13 mouse cellular contexts compared by ENCODE assay signal in the genomic region with DNA sequence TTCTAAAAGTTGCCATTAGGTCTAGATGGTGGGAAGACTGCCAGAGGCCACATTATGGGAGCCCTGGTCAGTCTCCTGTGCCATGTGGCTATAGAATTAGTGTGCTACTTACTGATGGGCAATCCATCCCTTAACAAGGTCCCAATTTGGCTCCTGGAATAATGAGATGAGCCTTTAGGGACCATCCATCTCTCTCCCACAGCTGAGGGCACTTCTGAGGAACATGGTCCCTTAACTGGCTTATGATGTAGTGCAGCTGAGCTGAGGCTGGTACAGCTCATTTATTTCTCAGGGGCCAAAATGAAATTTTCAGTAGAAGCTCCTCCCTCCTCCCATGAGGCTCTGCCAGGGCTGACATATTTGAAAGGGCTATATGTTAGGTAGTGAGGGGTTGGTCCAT.
"Had no signal": no experiment of that assay in that cellular context is flagged by ENCODE, and none has a peak within 500 bp of the region (broad histone marks: within the 10 kb centered on the region; RNA-seq: fewer than 3 reads in every experiment).

No protein-coding gene starts in this region.

- H3K4me3 ChIP-seq: liver, embryonic 13.5 days; midbrain, embryonic 10.5 days; midbrain, embryonic 13.5 days; myocyte had no signal

- H3K27ac ChIP-seq: kidney, postnatal 0 days; liver, embryonic 13.5 days; macrophage; midbrain, embryonic 10.5 days; midbrain, embryonic 13.5 days had no signal

- H3K4me1 ChIP-seq: liver, embryonic 13.5 days; midbrain, embryonic 10.5 days; midbrain, embryonic 13.5 days had no signal

- H3K9ac ChIP-seq: liver, embryonic 13.5 days; midbrain, embryonic 13.5 days had no signal

- H3K36me3 ChIP-seq: liver, embryonic 13.5 days; midbrain, embryonic 10.5 days; midbrain, embryonic 13.5 days had no signal

- H3K9me3 ChIP-seq: liver, embryonic 13.5 days; midbrain, embryonic 10.5 days; midbrain, embryonic 13.5 days had no signal

- DNase-seq: kidney, adult 18-20 months; kidney, postnatal 25 days; liver, embryonic 13.5 days; lung, adult 2 months; thymus, adult 18-20 months; thymus, postnatal 36 days had no signal

- ATAC-seq: intestine, embryonic 16.5 days; midbrain, embryonic 13.5 days; midbrain, embryonic 16.5 days had no signal

- H3K4me2 ChIP-seq: liver, embryonic 13.5 days; midbrain, embryonic 13.5 days had no signal

- H3K27me3 ChIP-seq: liver, embryonic 13.5 days; midbrain, embryonic 13.5 days had no signal
